Mouse (Mus musculus): ENCODE results near the gene Pim3. TPM values are rescaled to one million over a fixed set of nuclear protein-coding genes. Genes with fewer than 3 reads are reported as not detected.

The Pim3 gene
- total and polyA plus RNA-seq, 2 experiments = 17.7 to 68.3 TPM

DNA sequence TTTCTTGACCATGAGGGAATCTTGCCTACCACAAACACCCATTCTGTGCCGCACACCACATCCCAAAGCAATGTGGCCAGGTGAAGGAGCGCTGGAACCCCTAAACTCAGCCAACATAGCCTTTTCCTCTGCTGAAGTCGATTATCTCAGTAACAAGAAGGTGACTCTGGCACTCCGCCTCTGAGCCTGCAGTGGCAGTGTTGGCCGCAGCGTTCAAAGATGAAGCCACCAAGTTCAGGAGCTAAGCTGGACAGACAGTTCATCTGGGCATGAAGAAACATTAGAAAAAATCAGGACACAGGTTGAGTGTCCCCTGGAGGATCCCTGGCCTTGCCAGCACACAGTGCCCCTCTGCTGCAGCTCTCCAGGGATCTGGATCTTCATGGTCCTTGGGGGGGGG, 34.5 kb upstream of the Pim3 start:
- Histone ChIP-seq H3K27me3 (ENCODE audit: control insufficient read depth, insufficient read depth, low read length) (no peaks in the 10 kb centered on the region), H3K79me2 (ENCODE audit: control insufficient read depth, insufficient read depth, low read length) (no peaks in the 10 kb centered on the region), H3K36me3 (ENCODE audit: control insufficient read depth, insufficient read depth, low read length) (peaks cover 13% of the 10 kb centered on the region; the same call in 1 of the 2 replicates), H3K4me1 (ENCODE audit: control insufficient read depth, insufficient read depth, low read length) (peaks cover 44% of the 10 kb centered on the region), H3K27ac (replicated peaks; ENCODE audit: insufficient read depth, low read depth, low read length) (peak overlapping the region; percentile 87), H3K4me3 (ENCODE audit: insufficient read depth, low read depth, low read length) (no peak overlapping the region), H3K9ac (ENCODE audit: low read depth, low read length) (peak overlapping the region; percentile 46)
- DNase-seq (ENCODE audit: extremely low read depth, low read depth, low spot score) = no peak
- TF ChIP-seq POLR2A (IDR thresholded peaks at IDR 0.05; ENCODE audit: extremely low read depth, insufficient read depth, low read length) = no peak
- TF ChIP-seq CTCF (IDR thresholded peaks at IDR 0.05; ENCODE audit: low read depth, low read length) = peak; percentile 14; the same call in 1 of the 2 replicates
- WGBS = 38% methylated on average over 6 of the region's 6 CpGs

- H3K36me3 ChIP-seq (ENCODE audit: control insufficient read depth, insufficient read depth, low read length) = peaks cover 12% of the 10 kb centered on the region; the same call in 1 of the 2 replicates
- H3K27me3 ChIP-seq (ENCODE audit: control insufficient read depth, insufficient read depth, low read length) = no peaks in the 10 kb centered on the region
- DNase-seq (ENCODE audit: extremely low read depth, low read depth, low spot score) = peak; percentile 99
- peak overlapping the region; percentile 87 for H3K27ac ChIP-seq (replicated peaks; ENCODE audit: insufficient read depth, low read depth, low read length)
- H3K4me3 ChIP-seq (ENCODE audit: insufficient read depth, low read depth, low read length) = 0 out of 2 replicates have a peak overlapping the region, but pooled peaks have one; percentile 0
- H3K9ac ChIP-seq (ENCODE audit: low read depth, low read length) = peak overlapping the region; percentile 59
- WGBS = 15% methylated on average over 9 of the region's 9 CpGs
- H3K4me1 ChIP-seq (ENCODE audit: control insufficient read depth, insufficient read depth, low read length) = peaks cover 47% of the 10 kb centered on the region
- TF ChIP-seq POLR2A (IDR thresholded peaks at IDR 0.05; ENCODE audit: extremely low read depth, insufficient read depth, low read length) (no peak), CTCF (IDR thresholded peaks at IDR 0.05; ENCODE audit: low read depth, low read length) (peak; percentile 89)
- no peaks in the 10 kb centered on the region for H3K79me2 ChIP-seq (ENCODE audit: control insufficient read depth, insufficient read depth, low read length)
Measured at GRCm38 (mm10) chr15:88827991-88828799, 33.8 kb upstream of the Pim3 start.

- 45% methylated on average over 17 of the region's 17 CpGs for WGBS
- H3K9ac ChIP-seq (ENCODE audit: low read depth, low read length) = peak overlapping the region; percentile 59
- DNase-seq (ENCODE audit: extremely low read depth, low read depth, low spot score) = peak; percentile 69
Measured at GRCm38 (mm10) chr15:88828800-88829705, 32.9 kb upstream of the Pim3 start.

GRCm38 (mm10) chr15:88829791-88830440, 32.1 kb upstream of the Pim3 start:
- TF ChIP-seq POLR2A (IDR thresholded peaks at IDR 0.05; ENCODE audit: extremely low read depth, insufficient read depth, low read length) (no peak), CTCF (IDR thresholded peaks at IDR 0.05; ENCODE audit: low read depth, low read length) (no peak)
- Histone ChIP-seq H3K79me2 (ENCODE audit: control insufficient read depth, insufficient read depth, low read length) (no peaks in the 10 kb centered on the region), H3K9ac (ENCODE audit: low read depth, low read length) (peak overlapping the region; percentile 14; the same call in 1 of the 2 replicates), H3K4me3 (ENCODE audit: insufficient read depth, low read depth, low read length) (no peak overlapping the region), H3K4me1 (ENCODE audit: control insufficient read depth, insufficient read depth, low read length) (peaks cover 47% of the 10 kb centered on the region), H3K36me3 (ENCODE audit: control insufficient read depth, insufficient read depth, low read length) (peaks cover 5% of the 10 kb centered on the region; the same call in 1 of the 2 replicates), H3K27ac (replicated peaks; ENCODE audit: insufficient read depth, low read depth, low read length) (peak overlapping the region; percentile 69), H3K27me3 (ENCODE audit: control insufficient read depth, insufficient read depth, low read length) (no peaks in the 10 kb centered on the region)
- DNase-seq (ENCODE audit: extremely low read depth, low read depth, low spot score) = peak; percentile 81
- 21% methylated on average over 6 of the region's 6 CpGs for WGBS

More at GRCm38 (mm10) chr15:88828800-88829705, 32.9 kb upstream of the Pim3 start:
- Histone ChIP-seq H3K27me3 (ENCODE audit: control insufficient read depth, insufficient read depth, low read length) (no peaks in the 10 kb centered on the region), H3K4me1 (ENCODE audit: control insufficient read depth, insufficient read depth, low read length) (peaks cover 47% of the 10 kb centered on the region), H3K4me3 (ENCODE audit: insufficient read depth, low read depth, low read length) (peak overlapping the region; percentile 0; the same call in 1 of the 2 replicates), H3K27ac (replicated peaks; ENCODE audit: insufficient read depth, low read depth, low read length) (peak overlapping the region; percentile 73), H3K79me2 (ENCODE audit: control insufficient read depth, insufficient read depth, low read length) (no peaks in the 10 kb centered on the region), H3K36me3 (ENCODE audit: control insufficient read depth, insufficient read depth, low read length) (peaks cover 7% of the 10 kb centered on the region; the same call in 1 of the 2 replicates)
- TF ChIP-seq POLR2A (IDR thresholded peaks at IDR 0.05; ENCODE audit: extremely low read depth, insufficient read depth, low read length) (no peak), CTCF (IDR thresholded peaks at IDR 0.05; ENCODE audit: low read depth, low read length) (peak; percentile 98)

GRCm38 (mm10) chr15:88830696-88831095, 31.3 kb upstream of the Pim3 start:
- H3K36me3 ChIP-seq (ENCODE audit: control insufficient read depth, insufficient read depth, low read length) = peaks cover 4% of the 10 kb centered on the region; the same call in 1 of the 2 replicates
- H3K79me2 ChIP-seq (ENCODE audit: control insufficient read depth, insufficient read depth, low read length) = no peaks in the 10 kb centered on the region
- WGBS = 82% methylated on average over 5 of the region's 5 CpGs
- no peak for DNase-seq (ENCODE audit: extremely low read depth, low read depth, low spot score)
- TF ChIP-seq CTCF (IDR thresholded peaks at IDR 0.05; ENCODE audit: low read depth, low read length) (no peak), POLR2A (IDR thresholded peaks at IDR 0.05; ENCODE audit: extremely low read depth, insufficient read depth, low read length) (no peak)
- no peak overlapping the region; the same call in 1 of the 2 replicates for H3K9ac ChIP-seq (ENCODE audit: low read depth, low read length)
- peaks cover 47% of the 10 kb centered on the region for H3K4me1 ChIP-seq (ENCODE audit: control insufficient read depth, insufficient read depth, low read length)
- H3K27ac ChIP-seq (replicated peaks; ENCODE audit: insufficient read depth, low read depth, low read length) = peak overlapping the region; percentile 69
- H3K27me3 ChIP-seq (ENCODE audit: control insufficient read depth, insufficient read depth, low read length) = no peaks in the 10 kb centered on the region
- no peak overlapping the region for H3K4me3 ChIP-seq (ENCODE audit: insufficient read depth, low read depth, low read length)
